Mouse (Mus musculus): ENCODE measurements around the gene Ptpdc1. TPM values are rescaled to one million over a fixed set of nuclear protein-coding genes. Genes with fewer than 3 reads are reported as not detected.

Gene Ptpdc1
- total and polyA plus RNA-seq, 3 experiments, result 0.11 TPM; not detected in 2

- TF ChIP-seq CTCF (IDR thresholded peaks at IDR 0.05; ENCODE audit: low read depth, low read length) (no peak), GATA1 (IDR thresholded peaks at IDR 0.05; ENCODE audit: borderline replicate concordance, low read length) (no peak), TAL1 (conservative IDR thresholded peaks at IDR 0.05; ENCODE audit: low read depth, low read length) (no peak), GATA2 (IDR thresholded peaks at IDR 0.05; ENCODE audit: borderline replicate concordance, low read depth, low read length) (no peak), POLR2AphosphoS5 (IDR thresholded peaks at IDR 0.05; ENCODE audit: insufficient replicate concordance, low read depth, low read length) (no peak)
- ATAC-seq (ENCODE audit: extremely low read depth, insufficient number of reproducible peaks, low FRiP score, poor library complexity, severe bottlenecking) (no peak), DNase-seq (ENCODE audit: low spot score) (no peak)
Observed at GRCm38 (mm10) chr13:48566116-48566935, 59.1 kb downstream of the Ptpdc1 start.

GRCm38 (mm10) chr13:48564881-48565600, 60.4 kb downstream of the Ptpdc1 start:
- no peak for DNase-seq (ENCODE audit: low spot score)

More at GRCm38 (mm10) chr13:48566116-48566935, 59.1 kb downstream of the Ptpdc1 start:
- no peak overlapping the region for H3K4me3 ChIP-seq (ENCODE audit: low read depth, low read length)
- 0 out of 2 replicates have a peak, but pooled peaks cover 2% of the 10 kb centered on the region for H3K9me3 ChIP-seq (replicated peaks)
- H3K27me3 ChIP-seq (ENCODE audit: insufficient read depth, low read length), result peaks cover 16% of the 10 kb centered on the region
- H3K36me3 ChIP-seq (replicated peaks), result no peaks in the 10 kb centered on the region
- H3K4me1 ChIP-seq (ENCODE audit: insufficient read depth, low read depth, low read length), result peaks cover 3% of the 10 kb centered on the region; the same call in 1 of the 2 replicates

GRCm38 (mm10) chr13:48562336-48562735, 63.1 kb downstream of the Ptpdc1 start:
- no peaks in the 10 kb centered on the region for H3K4me1 ChIP-seq (ENCODE audit: insufficient read depth, low read depth, low read length)
- DNase-seq (ENCODE audit: low spot score) (no peak), ATAC-seq (ENCODE audit: extremely low read depth, insufficient number of reproducible peaks, low FRiP score, poor library complexity, severe bottlenecking) (no peak)
- TF ChIP-seq POLR2AphosphoS5 (IDR thresholded peaks at IDR 0.05; ENCODE audit: insufficient replicate concordance, low read depth, low read length) (no peak), CTCF (IDR thresholded peaks at IDR 0.05; ENCODE audit: low read depth, low read length) (no peak), GATA2 (IDR thresholded peaks at IDR 0.05; ENCODE audit: borderline replicate concordance, low read depth, low read length) (no peak), GATA1 (IDR thresholded peaks at IDR 0.05; ENCODE audit: borderline replicate concordance, low read length) (no peak), TAL1 (conservative IDR thresholded peaks at IDR 0.05; ENCODE audit: low read depth, low read length) (no peak)
- no peak overlapping the region for H3K4me3 ChIP-seq (ENCODE audit: low read depth, low read length)
- peaks cover 23% of the 10 kb centered on the region for H3K27me3 ChIP-seq (ENCODE audit: insufficient read depth, low read length)
- no peaks in the 10 kb centered on the region for H3K36me3 ChIP-seq (replicated peaks)
- H3K9me3 ChIP-seq (replicated peaks), result 0 out of 2 replicates have a peak, but pooled peaks cover 2% of the 10 kb centered on the region

More at GRCm38 (mm10) chr13:48564881-48565600, 60.4 kb downstream of the Ptpdc1 start:
- Histone ChIP-seq H3K4me1 (ENCODE audit: insufficient read depth, low read depth, low read length) (no peaks in the 10 kb centered on the region), H3K36me3 (replicated peaks) (no peaks in the 10 kb centered on the region), H3K27me3 (ENCODE audit: insufficient read depth, low read length) (peaks cover 16% of the 10 kb centered on the region), H3K9me3 (replicated peaks) (0 out of 2 replicates have a peak, but pooled peaks cover 2% of the 10 kb centered on the region), H3K4me3 (ENCODE audit: low read depth, low read length) (no peak overlapping the region)
- TF ChIP-seq TAL1 (conservative IDR thresholded peaks at IDR 0.05; ENCODE audit: low read depth, low read length) (no peak), GATA2 (IDR thresholded peaks at IDR 0.05; ENCODE audit: borderline replicate concordance, low read depth, low read length) (no peak), CTCF (IDR thresholded peaks at IDR 0.05; ENCODE audit: low read depth, low read length) (no peak), GATA1 (IDR thresholded peaks at IDR 0.05; ENCODE audit: borderline replicate concordance, low read length) (no peak), POLR2AphosphoS5 (IDR thresholded peaks at IDR 0.05; ENCODE audit: insufficient replicate concordance, low read depth, low read length) (no peak)
- no peak for ATAC-seq (ENCODE audit: extremely low read depth, insufficient number of reproducible peaks, low FRiP score, poor library complexity, severe bottlenecking)

GRCm38 (mm10) chr13:48561481-48561880, 64.0 kb downstream of the Ptpdc1 start:
- ATAC-seq (ENCODE audit: extremely low read depth, insufficient number of reproducible peaks, low FRiP score, poor library complexity, severe bottlenecking) (no peak), DNase-seq (ENCODE audit: low spot score) (no peak)
- Histone ChIP-seq H3K27me3 (ENCODE audit: insufficient read depth, low read length) (peaks cover 23% of the 10 kb centered on the region), H3K36me3 (replicated peaks) (no peaks in the 10 kb centered on the region), H3K9me3 (replicated peaks) (0 out of 2 replicates have a peak, but pooled peaks cover 2% of the 10 kb centered on the region), H3K4me3 (ENCODE audit: low read depth, low read length) (no peak overlapping the region), H3K4me1 (ENCODE audit: insufficient read depth, low read depth, low read length) (no peaks in the 10 kb centered on the region)
- TF ChIP-seq TAL1 (conservative IDR thresholded peaks at IDR 0.05; ENCODE audit: low read depth, low read length), result no peak
- no peak for TF ChIP-seq CTCF (IDR thresholded peaks at IDR 0.05; ENCODE audit: low read depth, low read length)
- no peak for TF ChIP-seq GATA2 (IDR thresholded peaks at IDR 0.05; ENCODE audit: borderline replicate concordance, low read depth, low read length)
- no peak for TF ChIP-seq POLR2AphosphoS5 (IDR thresholded peaks at IDR 0.05; ENCODE audit: insufficient replicate concordance, low read depth, low read length)
- TF ChIP-seq GATA1 (IDR thresholded peaks at IDR 0.05; ENCODE audit: borderline replicate concordance, low read length), result no peak

- ATAC-seq (ENCODE audit: extremely low read depth, insufficient number of reproducible peaks, low FRiP score, poor library complexity, severe bottlenecking), result no peak
- Histone ChIP-seq H3K4me1 (ENCODE audit: insufficient read depth, low read depth, low read length) (peaks cover 11% of the 10 kb centered on the region), H3K27me3 (ENCODE audit: insufficient read depth, low read length) (peaks cover 20% of the 10 kb centered on the region), H3K9me3 (replicated peaks) (no peaks in the 10 kb centered on the region), H3K36me3 (replicated peaks) (no peaks in the 10 kb centered on the region), H3K4me3 (ENCODE audit: low read depth, low read length) (no peak overlapping the region)
- DNase-seq (ENCODE audit: low spot score), result no peak
- no peak for TF ChIP-seq POLR2AphosphoS5 (IDR thresholded peaks at IDR 0.05; ENCODE audit: insufficient replicate concordance, low read depth, low read length)
- no peak for TF ChIP-seq GATA2 (IDR thresholded peaks at IDR 0.05; ENCODE audit: borderline replicate concordance, low read depth, low read length)
- TF ChIP-seq GATA1 (IDR thresholded peaks at IDR 0.05; ENCODE audit: borderline replicate concordance, low read length), result no peak
- TF ChIP-seq CTCF (IDR thresholded peaks at IDR 0.05; ENCODE audit: low read depth, low read length), result no peak
Observed at GRCm38 (mm10) chr13:48555976-48556375, 69.5 kb downstream of the Ptpdc1 start.

GRCm38 (mm10) chr13:48554552-48554951, 70.9 kb downstream of the Ptpdc1 start:
- ATAC-seq (ENCODE audit: extremely low read depth, insufficient number of reproducible peaks, low FRiP score, poor library complexity, severe bottlenecking), result no peak
- Histone ChIP-seq H3K4me3 (ENCODE audit: low read depth, low read length) (no peak overlapping the region), H3K36me3 (replicated peaks) (no peaks in the 10 kb centered on the region), H3K4me1 (ENCODE audit: insufficient read depth, low read depth, low read length) (peaks cover 11% of the 10 kb centered on the region), H3K9me3 (replicated peaks) (no peaks in the 10 kb centered on the region), H3K27me3 (ENCODE audit: insufficient read depth, low read length) (peaks cover 27% of the 10 kb centered on the region)
- TF ChIP-seq POLR2AphosphoS5 (IDR thresholded peaks at IDR 0.05; ENCODE audit: insufficient replicate concordance, low read depth, low read length), result no peak
- TF ChIP-seq GATA2 (IDR thresholded peaks at IDR 0.05; ENCODE audit: borderline replicate concordance, low read depth, low read length), result no peak
- no peak for TF ChIP-seq GATA1 (IDR thresholded peaks at IDR 0.05; ENCODE audit: borderline replicate concordance, low read length)
- TF ChIP-seq TAL1 (conservative IDR thresholded peaks at IDR 0.05; ENCODE audit: low read depth, low read length), result no peak
- no peak for TF ChIP-seq CTCF (IDR thresholded peaks at IDR 0.05; ENCODE audit: low read depth, low read length)
- no peak for DNase-seq (ENCODE audit: low spot score)

Data from G1E (cell line).